Mouse (Mus musculus): Measurements from ENCODE around the gene Hnrnpr. TPM values are rescaled to one million over a fixed set of nuclear protein-coding genes. Genes with fewer than 3 reads are reported as not detected.

Gene Hnrnpr
- polyA plus RNA-seq, 1 experiment from 2014 or later = 193 TPM

GRCm38 (mm10) chr4:136383839-136384238 lies 73.1 kb downstream of the Hnrnpr start:
- WGBS = 90% methylated on average over 6 of the region's 6 CpGs
- ATAC-seq (replicated peaks; ENCODE audit: low FRiP score) = no peak
- H3K36me3 ChIP-seq (ENCODE audit: control insufficient read depth, insufficient read depth, low read length) = no peaks in the 10 kb centered on the region

GRCm38 (mm10) chr4:136387261-136387660 lies 76.5 kb downstream of the Hnrnpr start:
- no peaks in the 10 kb centered on the region for H3K9me3 ChIP-seq (ENCODE audit: control insufficient read depth, low read length)
- DNase-seq (ENCODE audit: low spot score) = no peak
- no peak overlapping the region for H3K4me2 ChIP-seq (ENCODE audit: low read depth, low read length, severe bottlenecking)
- ATAC-seq (replicated peaks; ENCODE audit: low FRiP score) = no peak
- no peak overlapping the region for H3K9ac ChIP-seq (ENCODE audit: low read length)
- WGBS = 66% methylated on average over 11 of the region's 11 CpGs
- no peaks in the 10 kb centered on the region for H3K27me3 ChIP-seq (ENCODE audit: control insufficient read depth, insufficient read depth, low read length)
- H3K4me3 ChIP-seq (ENCODE audit: low read depth, low read length) = no peak overlapping the region
- no peak overlapping the region for H3K27ac ChIP-seq (ENCODE audit: low read depth, low read length)
- no peaks in the 10 kb centered on the region for H3K36me3 ChIP-seq (ENCODE audit: control insufficient read depth, insufficient read depth, low read length)
- H3K4me1 ChIP-seq (replicated peaks; ENCODE audit: control insufficient read depth, insufficient read depth, low read length) = no peaks in the 10 kb centered on the region

More at GRCm38 (mm10) chr4:136383839-136384238, 73.1 kb downstream of the Hnrnpr start:
- no peak for DNase-seq (ENCODE audit: low spot score)
- Histone ChIP-seq H3K4me2 (ENCODE audit: low read depth, low read length, severe bottlenecking) (no peak overlapping the region), H3K4me3 (ENCODE audit: low read depth, low read length) (no peak overlapping the region), H3K9me3 (ENCODE audit: control insufficient read depth, low read length) (no peaks in the 10 kb centered on the region), H3K4me1 (replicated peaks; ENCODE audit: control insufficient read depth, insufficient read depth, low read length) (no peaks in the 10 kb centered on the region), H3K27ac (ENCODE audit: low read depth, low read length) (no peak overlapping the region), H3K27me3 (ENCODE audit: control insufficient read depth, insufficient read depth, low read length) (no peaks in the 10 kb centered on the region), H3K9ac (ENCODE audit: low read length) (no peak overlapping the region)

- no peak overlapping the region for H3K4me3 ChIP-seq (ENCODE audit: low read depth, low read length)
- H3K9ac ChIP-seq (ENCODE audit: low read length) = no peak overlapping the region
- H3K36me3 ChIP-seq (ENCODE audit: control insufficient read depth, insufficient read depth, low read length) = no peaks in the 10 kb centered on the region
- no peaks in the 10 kb centered on the region for H3K4me1 ChIP-seq (replicated peaks; ENCODE audit: control insufficient read depth, insufficient read depth, low read length)
- no peaks in the 10 kb centered on the region for H3K27me3 ChIP-seq (ENCODE audit: control insufficient read depth, insufficient read depth, low read length)
- H3K27ac ChIP-seq (ENCODE audit: low read depth, low read length) = no peak overlapping the region
- DNase-seq (ENCODE audit: low spot score) (no peak), ATAC-seq (replicated peaks; ENCODE audit: low FRiP score) (no peak)
- 86% methylated on average over 10 of the region's 10 CpGs for WGBS
- H3K9me3 ChIP-seq (ENCODE audit: control insufficient read depth, low read length) = no peaks in the 10 kb centered on the region
- H3K4me2 ChIP-seq (ENCODE audit: low read depth, low read length, severe bottlenecking) = no peak overlapping the region
Observed at GRCm38 (mm10) chr4:136401806-136402205, 91.1 kb downstream of the Hnrnpr start.

GRCm38 (mm10) chr4:136407831-136408230 lies 97.1 kb downstream of the Hnrnpr start:
- Histone ChIP-seq H3K9me3 (ENCODE audit: control insufficient read depth, low read length) (no peaks in the 10 kb centered on the region; the same call in 1 of the 2 replicates), H3K27ac (ENCODE audit: low read depth, low read length) (no peak overlapping the region), H3K4me2 (ENCODE audit: low read depth, low read length, severe bottlenecking) (no peak overlapping the region), H3K4me1 (replicated peaks; ENCODE audit: control insufficient read depth, insufficient read depth, low read length) (no peaks in the 10 kb centered on the region), H3K4me3 (ENCODE audit: low read depth, low read length) (no peak overlapping the region), H3K36me3 (ENCODE audit: control insufficient read depth, insufficient read depth, low read length) (no peaks in the 10 kb centered on the region), H3K27me3 (ENCODE audit: control insufficient read depth, insufficient read depth, low read length) (no peaks in the 10 kb centered on the region), H3K9ac (ENCODE audit: low read length) (no peak overlapping the region)
- DNase-seq (ENCODE audit: low spot score) (no peak), ATAC-seq (replicated peaks; ENCODE audit: low FRiP score) (no peak)
- WGBS = 77% methylated on average over 11 of the region's 11 CpGs

Other genes with a start within 250 kb of the Hnrnpr start
- gene Id3, start 167.4 kb upstream of the Hnrnpr start, polyA plus RNA-seq (2014; fragmentation: Nextera tagmentation; extraction: Ambion mirVana) = 351 and 380 TPM in 2 replicates
- 9.4 and 10.2 TPM in 2 replicates for gene E2f2, start 138.5 kb upstream of the Hnrnpr start, polyA plus RNA-seq (2014; fragmentation: Nextera tagmentation; extraction: Ambion mirVana)
- gene Asap3, start 104.6 kb upstream of the Hnrnpr start, polyA plus RNA-seq (2014; fragmentation: Nextera tagmentation; extraction: Ambion mirVana) = 4.1 and 4.3 TPM in 2 replicates
- 1.1 and 1.6 TPM in 2 replicates for gene Tcea3, start 63.2 kb upstream of the Hnrnpr start, polyA plus RNA-seq (2014; fragmentation: Nextera tagmentation; extraction: Ambion mirVana)
- 28.2 and 30.8 TPM in 2 replicates for gene Zfp46, start 26.3 kb upstream of the Hnrnpr start, polyA plus RNA-seq (2014; fragmentation: Nextera tagmentation; extraction: Ambion mirVana)
- 0.21 and 0.25 TPM in 2 replicates for gene Htr1d, start 112.6 kb downstream of the Hnrnpr start, polyA plus RNA-seq (2014; fragmentation: Nextera tagmentation; extraction: Ambion mirVana)
- gene 6030445D17Rik, start 151.3 kb downstream of the Hnrnpr start, polyA plus RNA-seq (2014; fragmentation: Nextera tagmentation; extraction: Ambion mirVana) = not detected in 2 replicates
- 119 and 121 TPM in 2 replicates for gene Luzp1, start 158.8 kb downstream of the Hnrnpr start, polyA plus RNA-seq (2014; fragmentation: Nextera tagmentation; extraction: Ambion mirVana)